Mouse (Mus musculus) midbrain, embryonic 11.5 days (tissue): ENCODE data around the gene Elmod3. TPM values are rescaled to one million over a fixed set of nuclear protein-coding genes. Genes with fewer than 3 reads are reported as not detected.

Experiments
- ATAC-seq: fragments of 200-750 bp; cut with Nextera tagmentation; 2 replicates; pipeline ENCODE4 v1.8.0; 2017; ENCODE audit warnings: moderate TSS enrichment, moderate library complexity; ENCODE audit not compliant: low FRiP score
- DNase-seq: peaks from one replicate; pipeline ENCODE4 v3.0.0; 2015; ENCODE audit warnings: low spot score; ENCODE audit errors: missing footprints
- H3K27ac ChIP-seq: fragments of 300-500 bp; sonication (generic); 2 replicates; pipeline ENCODE4 v1.5.1; 2014; ENCODE audit warnings: low read depth, low read length
- H3K27me3 ChIP-seq: fragments of 300-500 bp; sonication (generic); 2 replicates; pipeline ENCODE4 v1.6.1; 2014; ENCODE audit warnings: mild to moderate bottlenecking, low read length, moderate library complexity, mixed read lengths; ENCODE audit not compliant: control insufficient read depth, insufficient read depth
- H3K36me3 ChIP-seq: fragments of 300-500 bp; sonication (generic); 2 replicates; pipeline ENCODE4 v1.6.1; 2014; ENCODE audit warnings: mild to moderate bottlenecking, low read length, moderate library complexity, mixed read lengths; ENCODE audit not compliant: control insufficient read depth, insufficient read depth
- H3K4me1 ChIP-seq: fragments of 300-500 bp; sonication (generic); 2 replicates; pipeline ENCODE4 v1.6.1; 2014; ENCODE audit warnings: low read length; ENCODE audit not compliant: control insufficient read depth, insufficient read depth
- H3K4me2 ChIP-seq: fragments of 300-500 bp; sonication (generic); 2 replicates; pipeline ENCODE4 v1.6.1; 2014; ENCODE audit warnings: mild to moderate bottlenecking, moderate library complexity
- H3K4me3 ChIP-seq: fragments of 300-500 bp; sonication (generic); 2 replicates; pipeline ENCODE4 v1.5.1; 2014; ENCODE audit warnings: low read depth, low read length
- H3K9ac ChIP-seq: fragments of 300-500 bp; sonication (generic); 2 replicates; pipeline ENCODE4 v1.6.1; 2014; ENCODE audit warnings: low read length
- H3K9me3 ChIP-seq: fragments of 300-500 bp; sonication (generic); 2 replicates; pipeline ENCODE4 v1.6.1; 2016; ENCODE audit warnings: low read length; ENCODE audit not compliant: control insufficient read depth
- WGBS: fragments of 180-500 bp; shearing (Covaris S2); extraction: QIAGEN DNeasy Blood & Tissue Kit; methylation state at CpG from one replicate; pipeline ENCODE4 v1.1.7; 2014; 5-methylcytosine and 5-hydroxymethylcytosine counted together
- polyA plus RNA-seq: library from polyadenylated mRNA; unstranded; fragments of >200 nt; fragmentation: Nextera tagmentation; extraction: Ambion mirVana; gene quantifications from 2 replicates; pipeline ENCODE4 v1.2.1, GENCODE M21; 2014

Gene Elmod3
- polyA plus RNA-seq, 1 experiment from 2014 or later = 15.4 TPM

DNA sequence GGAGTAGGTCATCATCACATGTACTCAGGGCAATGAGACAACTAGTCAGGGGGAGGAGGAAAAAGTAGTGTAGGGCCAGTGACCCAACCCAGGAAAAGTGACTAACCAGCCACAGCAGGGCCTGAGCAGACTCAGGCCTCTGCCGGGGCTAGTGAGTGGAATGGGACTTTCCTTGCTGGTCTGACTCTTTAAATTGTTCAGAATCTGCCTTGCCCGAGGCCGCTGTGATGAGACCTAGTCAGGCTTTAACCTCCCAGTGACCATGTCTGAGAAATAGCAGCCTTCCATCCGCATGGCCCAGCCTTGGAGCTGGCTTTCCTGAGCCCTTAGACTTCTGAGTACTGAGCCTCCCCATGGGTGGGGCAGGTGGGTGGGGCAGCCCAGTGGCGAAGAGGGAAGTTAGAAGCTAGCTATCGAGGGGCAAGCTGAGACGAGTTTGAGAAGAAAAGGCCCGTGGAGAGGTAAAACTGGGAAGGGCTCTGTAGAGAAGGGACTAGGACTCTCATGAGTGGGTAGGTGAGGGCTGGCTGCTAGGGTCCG is 49.1 kb downstream of the Elmod3 start:
- no peak for ATAC-seq
- Histone ChIP-seq H3K4me3 (no peak overlapping the region), H3K4me2 (no peak overlapping the region), H3K9ac (no peak overlapping the region), H3K9me3 (no peaks in the 10 kb centered on the region), H3K27ac (no peak overlapping the region), H3K4me1 (peaks cover 15% of the 10 kb centered on the region), H3K27me3 (no peaks in the 10 kb centered on the region), H3K36me3 (no peaks in the 10 kb centered on the region)
- no peak for DNase-seq
- 69% methylated on average over 9 of the region's 9 CpGs for WGBS

DNA sequence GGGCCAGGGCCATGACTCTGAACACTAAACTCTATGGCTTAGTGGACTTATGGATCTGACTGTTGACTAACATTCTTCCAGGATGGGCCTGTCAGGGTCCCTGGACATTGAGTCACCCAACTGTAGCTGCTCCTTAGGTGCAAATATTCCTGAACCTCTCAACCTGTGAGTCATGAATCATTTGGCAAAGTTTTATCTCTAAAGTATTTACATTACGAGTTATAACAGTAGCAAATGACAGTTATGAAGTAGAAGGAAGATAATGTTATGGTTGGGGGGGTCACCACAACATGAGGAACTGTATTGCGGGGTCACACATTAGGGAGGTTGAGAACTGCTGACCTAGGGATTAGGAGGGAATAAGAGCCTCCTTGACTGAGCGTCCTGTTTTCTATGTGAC is 50.4 kb downstream of the Elmod3 start:
- Histone ChIP-seq H3K27me3 (no peaks in the 10 kb centered on the region), H3K4me3 (no peak overlapping the region), H3K9ac (no peak overlapping the region), H3K4me1 (peaks cover 10% of the 10 kb centered on the region), H3K27ac (no peak overlapping the region), H3K4me2 (no peak overlapping the region), H3K9me3 (no peaks in the 10 kb centered on the region), H3K36me3 (no peaks in the 10 kb centered on the region)
- WGBS = 83% methylated on average over 3 of the region's 3 CpGs
- ATAC-seq (no peak), DNase-seq (no peak)

DNA sequence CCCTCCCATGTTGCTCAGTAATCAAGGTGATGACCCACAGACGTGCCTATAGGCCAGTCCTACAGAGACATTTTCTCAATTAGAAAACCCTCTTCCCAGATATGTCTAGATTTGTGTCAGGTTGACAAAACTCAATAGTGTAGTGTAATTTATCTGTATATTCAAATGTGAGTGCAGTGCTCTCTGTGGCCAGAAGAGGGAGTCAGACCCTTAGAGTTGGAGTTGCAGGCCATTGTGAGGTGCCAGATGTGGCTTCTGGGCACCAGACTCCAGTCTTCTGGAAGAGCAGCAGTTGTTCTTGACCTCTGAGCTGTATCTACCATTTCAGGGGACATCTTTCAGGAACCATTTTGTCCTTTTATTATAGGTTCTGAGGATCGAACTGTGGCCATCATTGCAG is 51.1 kb downstream of the Elmod3 start:
- H3K9ac ChIP-seq = no peak overlapping the region
- no peaks in the 10 kb centered on the region for H3K9me3 ChIP-seq
- no peak overlapping the region for H3K4me3 ChIP-seq
- DNase-seq (no peak), ATAC-seq (no peak)
- 90% methylated on average over 2 of the region's 2 CpGs for WGBS
- H3K36me3 ChIP-seq = no peaks in the 10 kb centered on the region
- no peak overlapping the region for H3K27ac ChIP-seq
- no peaks in the 10 kb centered on the region for H3K27me3 ChIP-seq
- H3K4me1 ChIP-seq = peaks cover 3% of the 10 kb centered on the region; the same call in 1 of the 2 replicates
- no peak overlapping the region for H3K4me2 ChIP-seq

DNA sequence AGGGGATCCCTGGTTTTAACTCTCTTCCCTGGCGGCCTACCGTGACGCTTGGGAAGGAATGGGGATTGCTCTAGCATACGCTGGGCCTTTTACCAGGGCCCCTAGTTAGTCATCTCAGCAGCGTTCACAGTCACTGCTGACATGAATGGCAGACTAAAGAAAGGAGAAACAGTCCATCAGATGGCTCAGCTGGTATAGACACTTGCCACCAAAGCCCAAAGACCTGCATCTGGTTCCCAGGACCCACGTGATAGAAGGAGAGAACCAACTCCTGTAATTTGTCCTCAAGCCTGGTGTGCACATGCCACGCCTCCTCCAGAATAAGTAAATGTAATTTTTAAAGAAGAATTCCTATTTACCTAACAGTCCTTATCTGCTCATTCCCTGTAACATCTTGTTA is 52.8 kb downstream of the Elmod3 start:
- 44% methylated on average over 7 of the region's 7 CpGs for WGBS
- H3K9ac ChIP-seq = no peak overlapping the region
- H3K4me2 ChIP-seq = no peak overlapping the region
- ATAC-seq = no peak
- H3K4me3 ChIP-seq = no peak overlapping the region
- H3K4me1 ChIP-seq = no peaks in the 10 kb centered on the region
- H3K9me3 ChIP-seq = no peaks in the 10 kb centered on the region
- H3K36me3 ChIP-seq = no peaks in the 10 kb centered on the region
- no peak for DNase-seq
- H3K27me3 ChIP-seq = no peaks in the 10 kb centered on the region
- no peak overlapping the region for H3K27ac ChIP-seq

DNA sequence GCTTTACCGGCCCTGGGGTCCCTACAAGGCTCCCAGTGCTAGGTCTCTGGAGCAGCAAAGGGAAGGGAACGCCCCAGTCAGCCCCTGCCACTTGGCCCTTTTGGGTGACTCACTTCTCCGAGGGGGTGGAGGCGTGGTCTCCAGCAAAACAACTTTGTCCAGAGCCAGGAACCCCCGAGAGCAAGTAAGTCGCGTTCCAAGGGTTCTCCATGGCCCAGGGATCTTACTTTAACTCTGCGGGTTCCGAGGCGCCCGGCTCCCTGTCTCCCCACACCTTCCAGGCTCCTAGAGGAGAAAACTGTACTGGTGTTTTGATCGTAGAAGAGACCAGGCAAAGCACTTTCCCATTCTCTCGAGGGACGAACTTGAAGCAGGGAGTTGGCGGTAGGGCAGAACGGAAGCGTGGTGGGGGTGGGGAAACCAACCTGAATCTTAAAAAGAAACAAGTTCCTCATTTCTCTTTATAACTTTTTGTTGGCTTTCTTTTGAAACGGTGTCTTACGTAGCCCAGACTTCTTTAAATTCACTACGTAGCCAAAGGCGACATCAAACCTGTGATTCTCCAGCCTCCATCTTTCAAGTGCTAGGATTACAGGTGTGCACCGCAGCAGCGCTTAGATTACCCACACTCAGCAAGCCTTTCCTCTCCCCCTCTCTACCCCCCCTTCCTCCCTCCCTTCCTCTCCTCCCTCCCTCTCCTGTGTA is 53.8 kb downstream of the Elmod3 start, which contains the start of gene Capg:
Capg (plus strand) TSS at position 109 of the 705 bp plus-strand sequence.
- ATAC-seq = no peak
- DNase-seq = no peak
- Histone ChIP-seq H3K9ac (no peak within 1 kb of the TSS), H3K27ac (no peak within 1 kb of the TSS), H3K9me3 (no peaks in the 10 kb centered on the region), H3K27me3 (no peaks in the 10 kb centered on the region), H3K4me2 (0 out of 2 replicates have a peak within 1 kb of the TSS, but pooled peaks have one; percentile 22), H3K36me3 (no peaks in the 10 kb centered on the region), H3K4me1 (no peaks in the 10 kb centered on the region), H3K4me3 (no peak within 1 kb of the TSS)
- 14% methylated on average over 23 of the region's 23 CpGs for WGBS

DNA sequence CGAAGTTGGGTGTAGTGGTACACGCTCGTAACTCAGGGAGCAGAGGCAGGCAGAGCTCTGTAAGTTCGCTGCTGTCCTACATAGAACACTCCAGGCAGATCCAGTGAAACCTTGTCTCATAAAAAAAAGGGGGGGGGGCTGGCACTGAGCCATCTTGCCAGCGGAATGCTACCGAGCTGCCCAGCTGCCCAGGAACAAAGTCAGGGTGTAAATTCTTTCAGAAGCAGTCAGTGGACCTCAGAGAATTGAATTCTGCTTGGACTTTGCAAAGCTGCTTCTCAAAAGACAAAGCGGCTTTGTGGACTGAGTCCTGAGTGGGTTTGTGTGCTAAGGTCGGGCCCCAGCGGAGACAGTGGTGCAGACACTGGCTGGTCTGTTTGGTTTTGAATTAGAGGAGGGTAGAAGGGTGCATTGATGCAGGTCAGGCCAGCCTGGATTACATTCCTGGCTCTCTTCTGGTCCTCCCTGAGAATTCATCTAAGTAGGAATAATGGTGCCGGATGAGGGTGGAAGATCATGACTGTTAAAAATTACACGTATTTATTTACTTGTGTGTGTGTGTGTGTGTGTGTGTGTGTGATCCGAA is 54.9 kb downstream of the Elmod3 start:
- no peak overlapping the region for H3K4me2 ChIP-seq

DNA sequence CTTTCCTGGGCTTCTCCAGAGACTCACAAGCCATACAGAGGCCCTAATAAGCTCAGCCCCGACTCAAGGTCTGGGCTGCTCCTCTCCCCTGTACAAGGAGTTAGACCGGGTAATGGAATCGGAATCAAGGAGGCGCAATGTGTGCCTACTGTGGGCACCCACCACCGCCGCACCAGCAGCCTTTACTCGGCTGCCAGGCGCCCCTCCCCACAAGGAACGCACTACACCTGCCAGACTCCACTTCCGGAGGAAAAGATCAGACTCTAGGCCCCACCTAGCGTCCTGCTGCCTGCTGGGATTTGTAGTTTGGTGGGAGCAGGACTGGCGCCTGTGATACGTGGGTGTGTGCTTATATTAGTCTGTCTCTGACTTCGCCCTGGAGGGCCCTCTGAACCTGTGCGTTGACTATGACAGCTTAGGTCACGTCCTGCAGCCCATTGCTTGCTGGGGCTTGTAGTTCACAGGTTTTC is 59.6 kb downstream of the Elmod3 start:
- Histone ChIP-seq H3K4me1 (peaks cover 6% of the 10 kb centered on the region; the same call in 1 of the 2 replicates), H3K9me3 (no peaks in the 10 kb centered on the region), H3K4me2 (peak overlapping the region; percentile 74), H3K9ac (peak overlapping the region; percentile 74), H3K27ac (no peak overlapping the region), H3K4me3 (peak overlapping the region; percentile 47), H3K36me3 (no peaks in the 10 kb centered on the region), H3K27me3 (no peaks in the 10 kb centered on the region)
- 2% methylated on average over 16 of the region's 16 CpGs for WGBS
- ATAC-seq (peak; percentile 90), DNase-seq (peak; percentile 92)

More for the DNA sequence above, 54.9 kb downstream of the Elmod3 start:
- H3K27ac ChIP-seq = no peak overlapping the region
- H3K9ac ChIP-seq = no peak overlapping the region
- no peaks in the 10 kb centered on the region for H3K36me3 ChIP-seq
- DNase-seq (no peak), ATAC-seq (no peak)
- WGBS = 75% methylated on average over 12 of the region's 12 CpGs
- no peak overlapping the region for H3K4me3 ChIP-seq
- no peaks in the 10 kb centered on the region for H3K9me3 ChIP-seq
- H3K27me3 ChIP-seq = no peaks in the 10 kb centered on the region
- peaks cover 3% of the 10 kb centered on the region; the same call in 1 of the 2 replicates for H3K4me1 ChIP-seq

DNA sequence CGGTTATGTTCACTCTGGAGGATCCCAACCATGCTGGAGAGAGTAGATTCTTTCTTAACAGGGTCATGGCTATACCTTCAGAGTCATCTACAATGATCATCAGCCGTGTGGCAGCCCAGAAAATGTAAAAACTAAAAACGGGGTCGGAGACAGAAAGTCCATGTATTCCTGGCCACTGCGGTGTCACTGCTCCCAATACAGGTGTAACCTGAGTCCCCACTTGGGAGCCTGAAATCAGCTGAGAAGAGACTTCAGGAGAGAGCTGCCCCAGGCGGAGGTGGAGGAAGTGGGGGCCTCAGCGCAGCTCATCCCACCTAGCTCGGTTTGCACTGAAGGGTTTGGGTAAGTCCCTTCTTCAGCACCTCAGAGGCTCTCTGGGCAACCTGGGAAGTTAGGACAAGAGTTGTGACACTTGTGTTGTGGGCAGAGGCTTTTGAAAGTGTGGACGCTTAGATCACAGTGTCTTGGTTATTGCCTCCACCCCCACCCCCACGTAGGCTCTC is 60.2 kb downstream of the Elmod3 start:
- 50% methylated on average over 10 of the region's 10 CpGs for WGBS
- H3K4me2 ChIP-seq = peak overlapping the region; percentile 74
- peaks cover 6% of the 10 kb centered on the region; the same call in 1 of the 2 replicates for H3K4me1 ChIP-seq
- H3K4me3 ChIP-seq = peak overlapping the region; percentile 47
- H3K36me3 ChIP-seq = no peaks in the 10 kb centered on the region
- no peaks in the 10 kb centered on the region for H3K9me3 ChIP-seq
- H3K27ac ChIP-seq = no peak overlapping the region
- peak; percentile 3; the same call in 1 of the 2 replicates for ATAC-seq
- DNase-seq = no peak
- H3K9ac ChIP-seq = peak overlapping the region; percentile 74
- H3K27me3 ChIP-seq = no peaks in the 10 kb centered on the region

DNA sequence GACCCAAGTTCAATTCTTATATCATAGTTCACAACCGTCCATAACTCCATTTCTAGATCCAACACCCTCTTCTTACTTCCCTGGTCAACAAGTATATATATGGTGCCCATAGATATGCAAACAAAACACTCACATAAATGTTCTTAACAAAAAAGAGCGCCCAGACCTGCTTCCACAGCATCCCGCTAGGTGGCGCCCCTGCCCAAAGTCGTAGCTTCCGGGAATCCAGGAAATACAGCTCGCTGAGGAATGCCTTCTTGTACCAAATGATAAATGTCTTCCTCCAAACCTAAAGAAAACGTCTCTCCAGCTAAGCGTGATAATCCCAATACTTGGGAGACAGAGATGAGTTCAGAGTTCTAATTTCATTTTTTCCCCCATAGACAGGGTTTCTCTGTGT is 63.0 kb downstream of the Elmod3 start:
- Histone ChIP-seq H3K27ac (no peak overlapping the region), H3K4me2 (peak overlapping the region; percentile 38), H3K4me1 (peaks cover 8% of the 10 kb centered on the region; the same call in 1 of the 2 replicates), H3K9ac (peak overlapping the region; percentile 45; the same call in 1 of the 2 replicates), H3K4me3 (peak overlapping the region; percentile 4; the same call in 1 of the 2 replicates), H3K36me3 (no peaks in the 10 kb centered on the region), H3K9me3 (no peaks in the 10 kb centered on the region), H3K27me3 (no peaks in the 10 kb centered on the region)
- peak; percentile 98 for DNase-seq
- 4% methylated on average over 9 of the region's 9 CpGs for WGBS
- no peak for ATAC-seq
